Mouse (Mus musculus): Measurements from ENCODE around the gene Kynu. TPM values are rescaled to one million over a fixed set of nuclear protein-coding genes. Genes with fewer than 3 reads are reported as not detected.

Kynu gene
- polyA plus RNA-seq, 1 experiment from 2014 or later: 0.58 TPM

DNA sequence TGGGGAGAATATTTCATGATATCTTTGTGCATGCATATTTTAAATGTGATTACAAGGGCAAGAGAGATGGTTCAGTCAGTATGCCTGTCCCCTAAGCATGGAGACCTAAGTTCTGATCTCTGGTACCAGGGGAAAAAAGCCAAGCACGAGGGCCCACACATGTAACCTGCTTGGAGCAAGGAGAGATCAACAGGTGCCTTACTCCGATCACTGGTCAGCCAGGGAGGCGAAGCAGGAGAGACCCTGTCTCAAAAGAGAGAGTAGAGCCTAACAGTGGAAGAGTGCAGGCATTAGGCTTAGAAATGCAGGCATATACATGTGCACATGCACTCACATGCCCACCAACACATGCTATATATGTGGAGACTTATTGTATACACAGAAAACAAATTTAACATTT lies 173.7 kb downstream of the Kynu start:
- H3K9me3 ChIP-seq (ENCODE audit: control insufficient read depth, low read length): no peaks in the 10 kb centered on the region
- H3K4me1 ChIP-seq (ENCODE audit: control insufficient read depth, insufficient read depth, low read length): no peaks in the 10 kb centered on the region
- no peaks in the 10 kb centered on the region for H3K27me3 ChIP-seq (ENCODE audit: control insufficient read depth, insufficient read depth, low read length)
- H3K27ac ChIP-seq (ENCODE audit: low read depth, low read length): no peak overlapping the region
- H3K9ac ChIP-seq (ENCODE audit: low read length): no peak overlapping the region
- no peak overlapping the region for H3K4me2 ChIP-seq (ENCODE audit: low read depth)
- whole genome bisulfite sequencing: 85% methylated on average over 3 of the region's 3 CpGs
- no peak overlapping the region for H3K4me3 ChIP-seq (ENCODE audit: low read depth, low read length)
- no peaks in the 10 kb centered on the region for H3K36me3 ChIP-seq (ENCODE audit: control insufficient read depth, insufficient read depth, low read length)
- DNase-seq (ENCODE audit: low spot score) (no peak), ATAC-seq (ENCODE audit: insufficient read depth, low FRiP score, low TSS enrichment) (no peak)

Other genes starting within 250 kb of the Kynu start
- 0.41 and 0.53 TPM in 2 replicates for gene Arhgap15, start 193.5 kb downstream of the Kynu start, polyA plus RNA-seq (2014; fragmentation: Nextera tagmentation; extraction: Ambion mirVana)

All from neural tube, embryonic 11.5 days (tissue).